Mouse (Mus musculus): ENCODE data around the gene Unc13d.

Unc13d gene

DNA sequence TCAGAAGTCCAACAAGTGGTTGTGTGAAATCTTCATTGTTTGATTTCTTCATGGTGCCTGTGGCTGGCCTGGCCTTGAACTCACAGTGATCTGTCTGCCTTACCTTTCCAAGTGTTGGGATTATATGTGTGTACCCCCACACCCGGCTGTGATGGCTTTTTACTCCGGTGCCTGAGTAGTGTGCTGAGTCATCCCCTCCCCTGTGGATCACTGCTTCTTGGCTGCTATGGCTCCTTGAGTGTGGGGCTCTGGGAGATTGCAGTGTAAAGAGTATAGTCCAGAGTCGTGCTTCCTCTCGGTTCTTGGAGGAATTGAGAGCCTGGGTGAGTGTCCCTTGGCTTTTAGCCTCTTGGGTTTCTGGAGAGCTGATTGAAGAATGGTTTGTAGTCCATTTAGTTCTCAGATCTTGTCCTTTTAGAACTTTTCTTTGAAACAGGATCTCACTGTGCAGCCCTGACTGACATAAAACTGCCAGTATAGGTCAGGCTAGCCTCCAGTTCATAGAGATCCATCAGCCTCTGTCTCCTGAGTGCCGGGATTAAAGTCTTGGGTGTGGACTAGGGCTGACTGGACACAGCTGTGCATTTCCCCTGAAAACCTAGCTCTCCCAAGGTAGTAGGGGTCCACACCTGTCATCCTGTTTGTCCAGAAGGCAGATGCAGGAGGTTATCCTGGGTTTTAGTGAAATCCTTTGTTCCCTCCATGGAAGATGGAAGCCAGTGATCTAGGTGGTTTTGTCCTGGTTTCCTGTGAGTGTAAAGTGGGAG is 35.2 kb downstream of the Unc13d start:
- DNase-seq, result no peak

DNA sequence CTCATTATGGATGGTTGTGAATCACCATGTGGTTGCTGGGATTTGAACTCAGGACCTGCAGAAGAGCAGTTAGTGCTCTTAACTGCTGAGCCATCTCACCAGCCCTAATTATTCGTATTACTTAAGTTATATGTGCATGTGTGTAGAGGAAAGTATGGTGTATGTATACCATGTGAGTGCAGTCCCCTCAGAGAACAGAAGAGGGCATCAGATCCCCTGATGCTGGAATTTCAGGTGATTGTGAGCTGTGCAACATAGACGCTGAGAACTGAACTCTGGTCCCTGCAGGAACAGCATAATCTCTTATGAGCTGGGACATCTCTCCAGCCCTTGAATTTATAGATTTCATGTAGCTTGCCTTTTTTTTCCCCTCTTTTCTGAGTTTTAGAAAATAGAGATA is 35.9 kb downstream of the Unc13d start:
- no peak for DNase-seq

DNA sequence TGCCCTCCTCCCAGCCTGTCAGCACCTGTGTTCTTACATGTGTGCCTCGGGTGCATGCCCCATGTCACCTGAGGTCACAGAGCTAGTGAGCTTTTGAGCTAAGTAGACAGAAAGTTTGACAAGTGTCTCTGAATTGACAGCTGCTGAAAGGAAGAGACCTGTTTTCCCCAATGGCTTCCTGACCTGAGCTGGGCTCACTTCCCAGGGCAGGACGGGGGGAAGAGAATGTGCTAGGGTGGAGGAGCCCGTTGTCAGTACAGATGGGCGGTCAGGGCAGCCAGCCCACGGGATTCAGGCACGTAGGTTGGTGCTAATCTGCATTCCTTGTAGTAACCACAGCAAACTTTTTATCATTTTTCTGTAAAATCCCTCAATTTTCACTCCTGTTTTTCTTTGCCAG is 37.2 kb downstream of the Unc13d start:
- no peak for DNase-seq

DNA sequence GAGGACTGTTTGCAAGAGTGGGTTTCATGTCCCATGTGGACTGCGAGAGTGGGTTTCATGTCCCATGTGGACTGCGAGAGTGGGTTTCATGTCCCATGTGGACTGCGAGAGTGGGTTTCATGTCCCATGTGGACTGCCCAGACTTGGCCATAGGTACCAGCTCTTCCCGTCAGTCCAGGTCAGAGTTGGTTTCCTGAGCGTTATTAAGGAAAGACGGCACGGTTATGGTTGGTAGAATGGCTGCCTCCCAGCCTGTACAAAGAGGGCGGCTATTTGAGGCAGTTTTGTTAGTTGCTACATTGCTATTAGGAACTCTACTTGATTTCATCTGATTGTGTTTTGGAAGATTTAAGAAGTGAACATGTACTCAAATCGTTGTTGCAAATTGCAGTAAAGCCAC is 39.9 kb downstream of the Unc13d start:
- no peak for DNase-seq

DNA sequence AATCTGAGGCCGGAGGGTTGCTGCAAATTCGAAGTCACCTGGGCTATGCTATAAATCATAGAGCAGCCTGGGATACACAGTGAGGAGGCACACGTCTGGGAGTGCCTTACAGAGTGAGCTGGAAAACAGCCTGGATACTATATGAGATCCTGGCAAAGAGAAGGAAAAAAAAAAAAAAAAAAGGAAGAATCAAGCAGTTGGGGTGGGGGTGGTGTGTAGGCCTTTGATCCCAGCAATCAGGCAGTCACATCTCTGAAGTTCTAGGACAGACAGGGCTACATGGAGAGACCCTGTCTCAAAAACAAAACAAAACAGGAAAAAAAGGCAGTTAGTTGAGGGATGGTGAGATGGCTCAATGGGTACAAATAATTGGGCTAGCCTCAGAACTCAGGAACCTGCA is 41.1 kb downstream of the Unc13d start:
- DNase-seq, result no peak

DNA sequence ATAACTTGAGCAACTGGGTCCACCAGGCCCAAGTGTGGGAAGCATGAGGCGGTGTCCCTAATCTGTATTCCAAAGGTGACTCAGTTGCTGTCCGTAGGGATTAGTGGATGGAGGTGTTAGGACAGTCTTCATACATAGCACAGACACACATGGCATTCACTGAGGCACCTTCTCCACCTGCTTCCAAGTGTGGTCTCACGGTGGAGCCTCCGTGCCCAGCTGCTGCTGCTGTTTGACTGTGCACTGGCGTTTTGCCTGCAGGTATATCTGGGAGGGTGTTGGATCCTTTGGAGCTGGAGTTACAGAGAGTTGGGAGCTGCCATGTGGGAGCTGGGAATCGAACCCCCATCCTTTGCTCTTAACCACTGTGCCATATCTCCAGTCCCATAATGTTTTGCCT is 43.2 kb downstream of the Unc13d start:
- no peak for DNase-seq

DNA sequence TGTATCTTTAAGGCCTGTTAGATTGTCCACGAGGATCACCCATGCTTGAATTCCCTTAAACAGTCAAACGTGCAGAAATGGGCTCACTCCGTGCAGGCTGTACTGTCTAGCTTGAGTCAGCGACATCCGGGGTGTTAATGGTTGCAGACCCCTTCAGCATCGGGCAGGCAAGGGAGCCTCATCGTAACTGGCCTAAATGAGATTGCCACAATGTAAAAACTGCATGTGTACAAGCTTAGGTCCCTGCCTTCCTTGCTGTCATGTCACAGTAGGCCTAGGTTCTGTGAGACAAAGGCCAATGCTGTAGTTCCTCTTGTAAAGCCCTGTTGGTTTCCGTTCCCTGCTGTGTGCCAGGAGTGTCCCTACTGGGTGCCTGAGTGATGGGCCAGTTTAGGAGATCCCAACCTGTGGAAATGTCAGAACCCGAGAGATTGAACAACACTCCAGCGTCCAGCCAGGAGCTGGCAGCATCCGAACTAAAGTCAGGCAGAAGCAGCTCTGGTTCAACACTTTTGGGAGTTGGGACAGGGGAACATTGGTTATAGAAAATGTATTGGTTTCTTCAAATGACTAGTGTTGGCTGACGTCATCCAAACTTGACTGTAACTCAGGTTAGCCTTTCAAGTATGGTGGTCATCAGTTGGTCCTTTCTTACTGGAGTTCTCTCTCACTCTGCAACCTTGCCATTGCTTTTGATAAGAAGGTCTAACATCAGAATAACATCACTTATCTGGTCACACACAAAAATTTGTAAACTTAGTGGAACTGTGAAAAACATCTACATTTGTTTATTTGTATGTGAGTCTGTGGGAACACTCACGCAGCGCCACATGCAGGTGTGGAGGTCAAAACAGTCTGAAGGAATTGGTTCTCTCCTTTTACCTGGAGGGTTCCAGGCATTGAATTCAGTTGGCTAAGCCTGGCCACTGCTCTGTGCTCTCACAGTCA is 46.6 kb downstream of the Unc13d start:
- DNase-seq, result peak; percentile 64

DNA sequence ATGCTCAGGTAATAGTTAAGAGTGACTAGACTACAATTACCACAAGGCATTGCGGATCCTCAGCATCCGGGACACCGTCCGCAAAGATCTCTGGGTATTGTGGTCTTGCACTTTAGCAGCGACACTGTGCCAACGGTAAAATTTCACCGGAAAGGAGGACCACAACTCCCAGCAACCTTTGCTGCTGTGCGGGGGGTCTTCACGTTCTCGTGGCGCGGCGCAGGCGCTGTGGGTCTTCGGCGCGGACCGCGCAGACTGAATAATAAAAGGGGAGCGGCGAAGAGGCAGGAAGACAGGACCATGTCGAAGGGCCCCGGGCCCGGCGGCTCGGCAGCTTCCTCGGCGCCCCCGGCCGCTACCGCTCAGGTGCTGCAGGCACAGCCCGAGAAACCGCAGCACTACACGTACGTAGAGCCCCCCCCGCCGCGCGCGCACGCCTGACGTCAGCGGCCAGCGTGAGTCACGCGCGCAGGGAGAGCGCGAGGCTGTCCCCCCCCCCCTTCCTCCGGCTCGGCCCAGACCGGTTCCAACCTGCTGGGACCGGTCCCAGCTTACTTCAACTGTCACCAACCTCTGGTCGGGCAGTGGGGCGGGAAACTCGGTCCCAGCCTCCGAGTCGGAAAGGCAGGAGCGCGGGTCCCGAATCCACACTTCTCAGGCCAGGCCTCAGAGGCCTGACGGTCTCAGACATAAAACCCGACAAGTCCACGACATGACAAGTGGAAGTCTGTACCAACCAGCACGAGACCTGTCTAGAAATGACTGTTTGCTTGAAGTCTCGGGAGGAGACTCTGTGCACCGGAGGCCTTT is 47.5 kb downstream of the Unc13d start, which contains the start of gene Unk:
Unk (plus strand) TSS at position 235 of the 810 bp plus-strand sequence.
- DNase-seq, result peak; percentile 96

DNA sequence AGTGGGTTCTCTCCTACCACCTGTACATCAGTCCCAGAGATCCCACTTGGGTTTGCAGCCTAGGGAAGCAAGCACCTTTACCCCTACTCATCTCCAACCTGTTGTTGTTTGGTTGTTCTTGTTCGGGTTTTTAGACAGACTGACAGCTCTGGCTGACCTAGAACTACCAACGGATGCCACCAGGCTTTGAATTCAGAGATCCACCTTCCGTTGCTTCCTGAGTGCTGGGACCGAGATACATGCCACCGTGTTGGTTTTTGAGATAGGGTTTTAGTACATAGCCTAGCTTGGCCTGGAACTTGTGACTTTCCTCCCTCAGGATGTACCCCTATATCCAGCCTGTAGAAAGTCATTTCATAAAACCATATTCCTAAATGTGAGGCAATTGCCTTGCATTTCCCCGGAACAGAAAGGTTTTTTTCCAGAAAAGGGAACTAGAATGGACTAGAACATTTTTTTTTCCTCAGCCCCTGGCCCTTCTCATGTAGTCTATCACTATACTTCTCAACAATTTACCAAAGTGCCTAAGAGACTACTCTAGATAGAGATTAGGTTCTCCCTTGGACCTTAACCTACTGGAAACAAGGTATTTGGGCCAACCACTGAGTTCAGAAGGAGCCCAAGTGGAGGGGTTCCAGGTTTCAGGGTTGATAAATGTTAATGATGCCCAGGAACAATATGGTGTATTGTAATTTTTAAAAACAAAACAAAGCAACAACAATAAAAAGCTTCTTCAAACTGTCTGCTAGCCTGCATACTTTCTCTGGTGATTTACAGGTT is 48.5 kb downstream of the Unc13d start:
- DNase-seq, result no peak

DNA sequence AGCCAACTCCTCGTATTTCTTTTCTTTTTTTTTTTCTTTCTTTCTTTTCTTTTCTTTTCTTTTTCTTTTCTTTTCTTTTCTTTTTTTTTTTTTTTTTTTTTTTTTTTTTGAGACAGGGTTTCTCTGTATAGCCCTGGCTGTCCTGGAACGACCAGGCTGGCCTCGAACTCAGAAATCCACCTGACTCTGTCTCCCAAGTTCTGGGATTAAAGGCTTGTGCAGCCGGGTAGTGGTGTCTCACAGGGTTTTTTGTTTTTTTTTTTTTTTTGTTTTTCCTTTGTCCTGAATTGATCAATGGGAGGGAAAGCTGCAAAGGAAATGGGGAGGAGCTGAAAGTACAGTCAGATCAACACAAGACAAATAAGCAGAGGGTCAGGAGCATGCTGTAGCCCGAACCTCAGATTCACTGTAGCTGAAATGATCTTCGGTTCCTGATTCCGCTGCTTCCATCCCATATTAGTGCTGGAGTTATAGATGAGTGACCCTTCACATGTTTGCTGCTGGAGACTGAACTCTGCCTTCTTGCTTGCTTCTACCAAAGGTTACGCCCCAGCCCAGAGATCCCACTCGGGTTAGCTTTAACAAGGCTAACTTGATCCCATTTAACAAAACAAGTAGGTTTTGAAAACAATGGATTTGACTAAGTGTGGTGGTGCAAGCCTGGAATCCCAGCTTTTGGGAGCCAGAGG is 49.4 kb downstream of the Unc13d start:
- no peak for DNase-seq

DNA sequence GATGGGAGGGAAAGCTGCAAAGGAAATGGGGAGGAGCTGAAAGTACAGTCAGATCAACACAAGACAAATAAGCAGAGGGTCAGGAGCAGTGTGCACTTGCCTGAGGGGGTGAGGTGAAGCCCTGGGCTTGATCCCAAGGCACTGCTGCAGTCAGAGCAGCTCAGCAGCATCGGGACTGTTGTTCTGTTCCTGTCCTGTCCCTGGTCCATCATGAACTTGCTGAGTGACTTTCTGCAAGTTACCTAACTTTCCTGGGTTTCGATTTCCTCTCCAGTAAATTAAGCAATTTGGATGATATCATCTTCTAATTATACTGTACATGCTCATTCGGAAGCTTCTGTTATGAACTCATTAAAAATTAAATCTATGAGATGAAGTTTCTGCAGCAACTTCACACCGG is 50.0 kb downstream of the Unc13d start, which contains the start of gene H3f3b:
H3f3b (minus strand) TSS at position 207 of the 400 bp plus-strand sequence.
- DNase-seq, result no peak

DNA sequence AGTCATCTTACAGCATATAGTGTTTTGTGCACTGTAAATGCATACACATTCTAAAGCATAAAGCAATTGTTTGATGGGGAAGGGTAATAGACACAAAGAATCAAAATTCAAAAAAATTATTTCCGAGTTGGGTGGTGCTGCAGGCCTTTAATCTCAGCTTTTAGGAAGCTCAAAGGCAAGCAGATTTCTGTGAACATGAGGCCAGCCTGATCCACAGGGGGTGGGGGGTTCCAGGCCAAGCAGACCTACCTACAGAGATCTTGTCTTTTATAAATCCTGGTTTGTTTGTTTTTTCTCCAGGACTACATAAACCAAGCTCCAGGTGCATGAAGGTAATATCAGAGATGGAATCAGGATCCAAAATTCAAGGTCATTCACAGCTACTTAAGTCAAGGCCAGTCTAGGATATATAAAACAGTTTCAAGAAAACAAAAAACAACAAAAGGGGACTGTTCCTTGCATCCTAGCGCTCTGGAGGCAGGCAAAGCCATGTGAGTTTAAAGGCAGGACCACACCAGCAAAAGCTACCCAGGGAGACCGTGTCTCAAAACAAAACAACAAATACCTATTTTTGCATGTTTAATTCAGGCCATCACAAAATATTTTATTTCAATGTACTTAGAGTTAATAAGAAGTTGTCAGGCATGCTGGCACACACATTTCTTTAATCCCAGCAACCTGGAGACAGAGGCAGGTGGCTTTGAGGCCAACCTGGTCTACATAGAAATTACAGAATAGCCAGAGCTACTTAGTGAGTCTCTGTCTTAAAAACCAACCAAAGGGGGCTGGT is 52.5 kb downstream of the Unc13d start:
- DNase-seq, result peak; percentile 25

DNA sequence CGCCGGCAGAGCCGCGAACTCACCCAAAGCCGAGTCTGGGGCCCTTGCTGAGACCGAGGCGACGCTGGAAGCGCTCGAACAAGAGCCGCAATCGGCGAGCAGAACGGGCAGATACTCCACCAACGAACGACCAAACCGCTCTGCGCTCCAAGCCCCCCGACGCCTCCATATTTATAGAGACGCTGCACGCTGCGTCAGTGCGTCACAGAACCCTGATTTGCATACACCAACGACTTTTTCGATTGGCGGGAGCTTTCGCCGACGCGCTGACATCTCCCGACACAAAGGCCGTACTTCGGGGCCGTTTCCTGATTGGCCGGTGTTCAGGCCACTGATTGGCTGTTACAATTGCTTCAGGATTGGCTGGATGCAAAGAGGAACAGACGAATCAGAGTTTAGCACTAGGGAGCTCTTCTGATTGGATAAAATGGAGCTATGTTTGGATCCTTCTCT is 53.4 kb downstream of the Unc13d start:
- DNase-seq, result peak; percentile 95

DNA sequence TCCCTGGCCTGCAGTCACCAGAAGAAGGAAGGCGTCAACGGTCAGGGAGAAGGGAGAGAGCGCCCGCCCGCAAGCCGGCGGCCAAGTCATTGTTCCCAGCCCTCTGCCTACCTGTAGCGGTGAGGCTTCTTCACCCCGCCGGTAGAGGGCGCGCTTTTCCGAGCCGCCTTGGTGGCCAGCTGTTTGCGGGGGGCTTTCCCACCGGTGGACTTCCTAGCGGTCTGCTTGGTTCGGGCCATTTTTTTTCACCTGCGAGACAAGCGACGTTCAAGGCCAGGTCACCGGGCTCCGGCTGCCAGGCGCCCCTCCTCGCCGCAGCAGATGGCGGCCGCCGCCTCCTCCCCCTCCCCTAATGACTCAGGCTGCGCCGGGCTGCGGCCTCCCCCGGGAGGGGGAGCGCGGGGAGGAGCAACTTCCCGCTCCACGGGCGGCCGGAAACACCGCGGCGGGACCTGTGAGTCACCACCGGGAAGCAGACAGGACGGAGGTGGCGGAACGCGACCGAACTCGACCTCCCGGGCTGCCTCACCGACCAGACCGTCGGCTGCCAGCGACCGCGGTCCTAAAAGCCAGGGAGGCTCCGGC is 53.9 kb downstream of the Unc13d start:
- DNase-seq, result peak; percentile 91

DNA sequence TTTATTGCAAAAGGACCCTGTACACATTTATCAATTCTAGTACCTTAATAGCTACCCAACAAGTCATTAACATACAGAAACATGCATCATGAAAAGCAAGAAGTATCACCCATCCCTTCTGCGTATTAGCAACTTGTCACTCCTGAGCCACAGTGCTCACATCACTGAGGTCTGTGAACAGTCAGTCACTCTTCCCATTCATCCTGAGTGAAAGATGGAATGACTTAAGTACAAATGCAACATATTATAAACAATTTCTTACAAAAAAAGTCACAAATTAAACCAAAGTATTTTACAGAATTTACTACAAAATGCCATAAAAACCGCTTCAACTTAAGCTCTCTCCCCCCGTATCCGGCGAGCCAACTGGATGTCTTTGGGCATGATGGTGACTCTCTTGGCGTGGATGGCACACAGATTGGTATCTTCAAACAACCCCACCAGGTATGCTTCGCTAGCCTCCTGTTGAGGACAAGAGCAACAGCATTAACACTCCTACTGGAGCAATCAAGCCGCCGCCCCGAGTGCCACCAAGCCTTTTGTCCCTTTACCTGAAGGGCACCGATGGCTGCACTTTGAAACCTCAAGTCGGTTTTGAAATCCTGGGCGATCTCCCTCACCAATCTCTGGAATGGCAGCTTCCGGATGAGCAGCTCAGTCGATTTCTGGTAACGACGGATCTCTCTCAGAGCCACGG is 54.5 kb downstream of the Unc13d start:
- DNase-seq, result peak; percentile 57

DNA sequence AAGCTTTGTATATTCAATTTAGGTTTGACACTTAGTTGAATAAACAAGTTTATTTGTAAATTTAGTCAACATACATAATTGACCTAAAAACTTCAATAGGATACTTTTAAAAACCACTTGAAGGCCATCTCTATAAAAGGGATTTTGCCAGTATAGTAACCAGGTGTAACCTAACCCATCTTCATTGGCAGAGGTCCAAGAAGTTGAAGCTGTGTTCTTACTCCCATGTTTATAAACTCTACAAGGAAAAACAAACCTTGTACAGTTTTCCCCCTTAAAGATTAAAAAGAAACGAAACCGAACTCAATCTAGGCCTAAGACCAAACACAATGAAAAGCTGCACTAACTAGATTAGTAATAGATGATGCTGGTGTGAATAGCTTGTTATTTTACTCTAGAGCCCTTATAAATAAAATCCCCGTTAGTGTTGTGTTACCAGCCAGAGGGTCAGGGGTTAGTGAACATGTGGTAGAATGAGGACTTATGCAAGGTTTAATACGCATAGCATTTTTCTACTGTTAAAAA is 55.4 kb downstream of the Unc13d start:
- no peak for DNase-seq

DNA sequence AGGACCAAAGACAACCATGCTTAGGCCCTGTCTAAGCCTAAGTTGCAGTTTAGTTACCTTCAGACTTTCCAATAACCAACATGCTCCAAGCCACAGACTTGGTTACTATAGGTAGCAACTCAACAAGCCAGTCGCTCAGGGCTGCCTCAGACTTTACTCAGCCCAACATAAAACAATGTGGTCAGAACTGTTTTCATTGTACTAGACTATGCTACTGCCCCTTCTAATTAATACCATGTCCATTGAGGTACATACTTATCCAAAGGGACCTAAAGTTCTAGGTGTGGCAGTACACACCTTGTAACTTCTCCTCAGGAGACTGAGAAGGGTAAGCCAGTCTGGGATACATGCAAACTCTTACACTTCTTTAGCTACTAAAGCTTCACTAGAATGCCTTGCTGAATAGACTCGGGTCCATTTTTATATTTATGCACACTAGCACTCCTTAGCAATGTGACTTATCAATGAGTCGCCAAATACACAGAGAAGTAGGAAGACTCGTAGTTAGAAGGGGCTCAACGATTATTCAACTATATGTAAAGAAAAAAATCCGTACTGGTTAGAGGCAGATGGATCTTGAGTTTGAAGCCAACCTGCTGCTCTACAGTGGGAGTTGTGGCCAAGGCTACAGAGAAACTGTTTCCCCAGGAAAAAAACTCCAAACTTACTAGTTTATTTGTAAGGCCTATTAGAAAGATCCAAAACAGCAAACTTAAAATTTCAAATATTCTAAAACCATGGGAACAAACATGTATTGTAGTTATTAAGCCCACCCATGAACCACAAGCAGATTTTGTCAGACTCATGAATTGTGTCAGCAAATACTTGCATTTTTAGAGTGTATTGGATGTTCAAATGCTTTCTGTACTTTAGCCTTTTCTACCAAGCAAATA is 56.2 kb downstream of the Unc13d start:
- no peak for DNase-seq

DNA sequence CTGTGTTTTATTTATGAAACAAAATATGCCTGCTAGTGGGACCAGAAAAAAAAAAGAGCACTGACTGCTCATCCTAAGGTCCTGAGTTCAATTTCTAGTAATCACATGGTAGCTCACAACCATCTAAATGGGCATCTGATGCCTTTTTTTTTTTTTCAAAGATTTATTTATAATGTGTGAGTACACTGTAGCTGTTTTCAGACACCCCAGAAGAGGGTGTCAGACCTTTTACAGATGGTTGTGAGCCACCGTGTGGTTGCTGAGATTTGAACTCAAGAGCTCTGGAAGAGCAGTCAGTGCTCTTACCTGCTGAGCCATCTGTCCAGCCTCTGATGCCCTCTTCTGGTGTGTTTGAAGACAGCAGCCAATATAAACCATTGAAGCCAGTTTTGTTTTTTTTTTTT is 57.2 kb downstream of the Unc13d start:
- DNase-seq, result peak; percentile 52

Measured in thymus, postnatal 4 days (tissue).